Mouse (Mus musculus) CH12.LX (cell line): ENCODE data around the gene Trip4. TPM values are rescaled to one million over a fixed set of nuclear protein-coding genes. Genes with fewer than 3 reads are reported as not detected.

Experiments
- DNase-seq: peaks from one replicate; pipeline ENCODE4 v3.0.0-alpha.2; 2013; ENCODE audit errors: extremely low read depth
- H3K27ac ChIP-seq: 2 replicates; pipeline ENCODE4 v1.5.1; 2012; ENCODE audit warnings: low read depth, mild to moderate bottlenecking, control low read depth, moderate library complexity; ENCODE audit not compliant: insufficient read depth
- H3K27me3 ChIP-seq: replicated peaks from 2 replicates; pipeline ENCODE3; 2012; ENCODE audit warnings: inconsistent platforms
- H3K36me3 ChIP-seq, 2 experiments: replicated peaks in 1 of 2; 2 replicates each; pipeline versions ENCODE3 to v1.6.1; 2012; ENCODE audit warnings: inconsistent platforms in 1 of 2, low read length in 1 of 2, mild to moderate bottlenecking in 1 of 2, mixed read lengths in 1 of 2, moderate library complexity in 1 of 2; ENCODE audit not compliant: control insufficient read depth in 1 of 2, insufficient read depth in 1 of 2
- H3K4me1 ChIP-seq, 2 experiments: 2 replicates each; pipeline ENCODE4 v1.6.1; 2012; ENCODE audit warnings: inconsistent platforms in 1 of 2, moderate library complexity in 1 of 2; ENCODE audit not compliant: insufficient read depth in 2 of 2, control insufficient read depth in 1 of 2
- H3K4me2 ChIP-seq: 2 replicates; pipeline ENCODE4 v1.6.1; 2012; ENCODE audit warnings: low read depth, mild to moderate bottlenecking, control low read depth; ENCODE audit not compliant: poor library complexity, insufficient read depth, severe bottlenecking
- H3K4me3 ChIP-seq, 3 experiments: fragments of 150-350 bp in 1 of 3; sonication (generic) in 1 of 3; replicated peaks in 1 of 3; 2 replicates each; pipeline versions ENCODE3 to v1.5.1; 2011 to 2012; ENCODE audit warnings: low read depth in 2 of 3, low read length in 2 of 3, mild to moderate bottlenecking in 2 of 3, moderate library complexity in 2 of 3, control low read depth in 1 of 3, improper control_type of control experiment in 1 of 3, inconsistent platforms in 1 of 3, mixed read lengths in 1 of 3; ENCODE audit not compliant: poor library complexity in 1 of 3
- H3K79me2 ChIP-seq: replicated peaks from 2 replicates; pipeline ENCODE4 v1.6.1; 2012; ENCODE audit warnings: mild to moderate bottlenecking, moderate library complexity; ENCODE audit not compliant: control insufficient read depth, poor library complexity, insufficient read depth, severe bottlenecking; ENCODE audit errors: extremely low read depth
- H3K9ac ChIP-seq: 2 replicates; pipeline ENCODE4 v1.6.1; 2012; ENCODE audit warnings: low read depth, mild to moderate bottlenecking, control low read depth, moderate library complexity; ENCODE audit not compliant: insufficient read depth
- H3K9me3 ChIP-seq: replicated peaks from 2 replicates; pipeline ENCODE3; 2012; ENCODE audit warnings: low read length, inconsistent platforms, mixed read lengths
- BHLHE40 ChIP-seq: IDR thresholded peaks from 2 replicates; pipeline ENCODE4 v1.6.1; 2011; ENCODE audit warnings: mild to moderate bottlenecking, low read depth, low read length, improper control_type of control experiment
- CTCF ChIP-seq, 2 experiments: IDR thresholded peaks in 1 of 2; conservative IDR thresholded peaks in 1 of 2; 2 replicates each; pipeline ENCODE4 v1.5.1; 2011 to 2012; ENCODE audit warnings: low read depth in 2 of 2, low read length in 2 of 2, improper control_type of control experiment in 1 of 2, inconsistent platforms in 1 of 2, mild to moderate bottlenecking in 1 of 2, moderate library complexity in 1 of 2
- E2F4 ChIP-seq: IDR thresholded peaks from 2 replicates; pipeline ENCODE4 v1.6.1; 2011; ENCODE audit warnings: low read depth, low read length, improper control_type of control experiment; ENCODE audit not compliant: insufficient replicate concordance
- ELF1 ChIP-seq: IDR thresholded peaks from 2 replicates; pipeline ENCODE4 v1.6.1; 2014; ENCODE audit warnings: low read depth, mild to moderate bottlenecking, inconsistent platforms, low read length, improper control_type of control experiment
- ETS1 ChIP-seq: conservative IDR thresholded peaks from 2 replicates; pipeline ENCODE4 v1.6.1; 2012; ENCODE audit warnings: low read depth, mild to moderate bottlenecking, inconsistent platforms, low read length, improper control_type of control experiment, moderate library complexity
- GABPA ChIP-seq: IDR thresholded peaks from 2 replicates; pipeline ENCODE4 v1.6.1; 2012; ENCODE audit warnings: low read depth, low read length, improper control_type of control experiment, inconsistent platforms; ENCODE audit not compliant: insufficient replicate concordance
- JUND ChIP-seq: conservative IDR thresholded peaks from 2 replicates; pipeline ENCODE4 v1.6.1; 2011; ENCODE audit warnings: low read depth, low read length, improper control_type of control experiment
- KAT2A ChIP-seq: IDR thresholded peaks from 2 replicates; pipeline ENCODE4 v1.6.1; 2012; ENCODE audit warnings: low read length, improper control_type of control experiment, inconsistent platforms; ENCODE audit not compliant: insufficient replicate concordance
- MAZ ChIP-seq: IDR thresholded peaks from 2 replicates; pipeline ENCODE4 v1.6.1; 2012; ENCODE audit warnings: low read depth, mild to moderate bottlenecking, inconsistent platforms, low read length, improper control_type of control experiment, moderate library complexity
- MEF2A ChIP-seq: IDR thresholded peaks from 2 replicates; pipeline ENCODE4 v1.6.1; 2014; ENCODE audit warnings: low read depth, mild to moderate bottlenecking, inconsistent platforms, low read length, improper control_type of control experiment, borderline replicate concordance
- MYC ChIP-seq: IDR thresholded peaks from 2 replicates; pipeline ENCODE4 v1.6.1; 2011; ENCODE audit warnings: low read depth, mild to moderate bottlenecking, improper control_type of control experiment, low read length
- NRF1 ChIP-seq: IDR thresholded peaks from 2 replicates; pipeline ENCODE4 v1.6.1; 2014; ENCODE audit warnings: low read depth, mild to moderate bottlenecking, inconsistent platforms, low read length, improper control_type of control experiment, moderate library complexity
- PAX5 ChIP-seq: IDR thresholded peaks from 2 replicates; pipeline ENCODE4 v1.6.1; 2012; ENCODE audit warnings: low read length, inconsistent platforms, mixed read lengths
- POLR2A ChIP-seq: IDR thresholded peaks from 2 replicates; pipeline ENCODE4 v1.6.1; 2011; ENCODE audit warnings: low read depth, mild to moderate bottlenecking, improper control_type of control experiment, low read length
- RCOR1 ChIP-seq: conservative IDR thresholded peaks from 2 replicates; pipeline ENCODE4 v1.6.1; 2012; ENCODE audit warnings: low read depth, mild to moderate bottlenecking, inconsistent platforms, low read length, improper control_type of control experiment
- SIN3A ChIP-seq: IDR thresholded peaks from 2 replicates; pipeline ENCODE4 v1.6.1; 2012; ENCODE audit warnings: low read length, improper control_type of control experiment, inconsistent platforms
- SMC3 ChIP-seq: IDR thresholded peaks from 2 replicates; pipeline ENCODE4 v1.6.1; 2011; ENCODE audit warnings: low read depth, low read length, improper control_type of control experiment
- TBP ChIP-seq: conservative IDR thresholded peaks from 2 replicates; pipeline ENCODE4 v1.6.1; 2011; ENCODE audit warnings: low read depth, low read length, improper control_type of control experiment
- TCF12 ChIP-seq: IDR thresholded peaks from 2 replicates; pipeline ENCODE4 v1.6.1; 2014; ENCODE audit warnings: low read depth, mild to moderate bottlenecking, inconsistent platforms, low read length, improper control_type of control experiment
- UBTF ChIP-seq: IDR thresholded peaks from 2 replicates; pipeline ENCODE4 v1.6.1; 2012; ENCODE audit warnings: low read depth, mild to moderate bottlenecking, inconsistent platforms, low read length, improper control_type of control experiment, moderate library complexity
- USF1 ChIP-seq: IDR thresholded peaks from 2 replicates; pipeline ENCODE4 v1.6.1; 2014; ENCODE audit warnings: low read depth, mild to moderate bottlenecking, inconsistent platforms, low read length, improper control_type of control experiment
- USF2 ChIP-seq: conservative IDR thresholded peaks from 2 replicates; pipeline ENCODE4 v1.6.1; 2011; ENCODE audit warnings: low read depth, low read length, improper control_type of control experiment
- ZC3H11A ChIP-seq: IDR thresholded peaks from 2 replicates; pipeline ENCODE4 v1.6.1; 2012; ENCODE audit warnings: low read depth, mild to moderate bottlenecking, inconsistent platforms, low read length, improper control_type of control experiment
- ZKSCAN1 ChIP-seq: IDR thresholded peaks from 2 replicates; pipeline ENCODE4 v1.6.1; 2012; ENCODE audit warnings: low read depth, inconsistent platforms, low read length, improper control_type of control experiment, borderline replicate concordance
- ZNF384 ChIP-seq: IDR thresholded peaks from 2 replicates; pipeline ENCODE4 v1.6.1; 2012; ENCODE audit warnings: low read depth, low read length, improper control_type of control experiment, inconsistent platforms
- dilution Hi-C: fragments of 300-500 bp; cut with MboI; formaldehyde crosslinking; loops from 2 replicates; pipeline ENCODE4 v1.14.3; 2020; ENCODE audit warnings: low sequenced_read_pairs; ENCODE audit not compliant: extremely low pct_unique_long_range_greater_than_20kb, extremely low pct_ligation_motif_present
- in situ Hi-C: fragments of 300-500 bp; cut with MboI; formaldehyde crosslinking; loops from 3 replicates; pipeline ENCODE4 v1.14.3; 2019; ENCODE audit warnings: low sequenced_read_pairs, low pct_ligation_motif_present, low pct_unique_long_range_greater_than_20kb, mixed read lengths
- polyA plus RNA-seq: library from polyadenylated mRNA; unstranded; fragments of >175 nt; gene quantifications from 2 replicates; pipeline ENCODE4 v1.2.1, GENCODE M21; 2012; ENCODE audit warnings: low read depth; ENCODE audit not compliant: insufficient read length
- total RNA-seq, 2 experiments: library from RNA; depleted of rRNA; stranded (reverse); fragments of 300-350 nt in 1 of 2; fragments of >200 nt in 1 of 2; gene quantifications; 2 replicates each; pipeline ENCODE4 v1.2.3; 2012 to 2014

The Trip4 gene
- total and polyA plus RNA-seq, 3 experiments = 12.0 to 15.4 (median 14.4) TPM

- H3K4me3 ChIP-seq = no peak overlapping the region
- H3K4me2 ChIP-seq = no peak overlapping the region
- no peaks in the 10 kb centered on the region for H3K79me2 ChIP-seq
- in situ Hi-C loops (loop anchor here (10.0 kb wide), 1 partner anchor 235 kb away; no protein-coding TSS in a partner anchor), dilution Hi-C loops (no loop called here)
- H3K27me3 ChIP-seq = no peaks in the 10 kb centered on the region
- H3K9ac ChIP-seq = no peak overlapping the region
- DNase-seq = no peak
- H3K4me1 ChIP-seq = no peaks in the 10 kb centered on the region
- no peak overlapping the region for H3K27ac ChIP-seq
- TF ChIP-seq TCF12 (no peak), ETS1 (no peak), KAT2A (no peak), ELF1 (no peak), E2F4 (no peak), USF2 (no peak), USF1 (no peak), SIN3A (no peak), UBTF (no peak), PAX5 (no peak), TBP (no peak)
- H3K9me3 ChIP-seq = no peaks in the 10 kb centered on the region
- H3K36me3 ChIP-seq = peaks cover 6 to 32% of the 10 kb centered on the region in 2 experiments
Measured at GRCm38 (mm10) chr9:65839841-65840240, 68.8 kb downstream of the Trip4 start.

GRCm38 (mm10) chr9:65836916-65837315, 71.7 kb downstream of the Trip4 start:
- Histone ChIP-seq H3K9ac (no peak overlapping the region), H3K9me3 (no peaks in the 10 kb centered on the region), H3K27ac (no peak overlapping the region), H3K36me3 (peaks cover 6 to 29% of the 10 kb centered on the region in 2 experiments), H3K79me2 (no peaks in the 10 kb centered on the region), H3K27me3 (no peaks in the 10 kb centered on the region), H3K4me2 (no peak overlapping the region), H3K4me3 (no peak overlapping the region), H3K4me1 (peaks cover 0 to 17% of the 10 kb centered on the region in 2 experiments; a peak in 2 of 4 replicates)
- DNase-seq = no peak
- no peak for TF ChIP-seq UBTF
- TF ChIP-seq SMC3 = no peak
- no peak for TF ChIP-seq E2F4
- no peak for TF ChIP-seq ZC3H11A
- TF ChIP-seq ZNF384 = no peak
- TF ChIP-seq GABPA = no peak
- no peak for TF ChIP-seq BHLHE40
- TF ChIP-seq CTCF (conservative IDR thresholded peaks at IDR 0.05 in 1 of 2, IDR thresholded peaks at IDR 0.05 in 1 of 2; ENCODE audit: low read depth in 2 of 2, low read length in 2 of 2) = no peak
- no peak for TF ChIP-seq ELF1
- no peak for TF ChIP-seq USF2
- no peak for TF ChIP-seq MEF2A
- TF ChIP-seq TBP = no peak
- no peak for TF ChIP-seq MAZ
- no peak for TF ChIP-seq RCOR1
- TF ChIP-seq MYC = no peak
- TF ChIP-seq POLR2A = no peak
- TF ChIP-seq ZKSCAN1 = no peak
- no peak for TF ChIP-seq JUND
- no peak for TF ChIP-seq USF1
- no peak for TF ChIP-seq NRF1
- dilution Hi-C loops = no loop called here
- in situ Hi-C loops = no loop called here
